ENCODE assay signal across 21 mouse cellular contexts in genomic region chr7:49407688-49408087, GRCm38 (mm10).
DNase-seq lines count a peak whose midpoint lies in the region; ATAC-seq and TF ChIP-seq lines count a peak whose summit lies in the region.
"Had no signal": no experiment of that assay in that cellular context is flagged by ENCODE, and none has a peak within 500 bp of the region (broad histone marks: within the 10 kb centered on the region; RNA-seq: fewer than 3 reads in every experiment).

No protein-coding gene starts in this region.

- no peak overlapping the region for H3K9ac ChIP-seq in embryonic facial prominence, embryonic 13.5 days
- no peak overlapping the region for H3K9ac ChIP-seq in forebrain, embryonic 16.5 days (replicated peaks; ENCODE audit: low read depth, low read length)
- H3K9ac ChIP-seq in forebrain, embryonic 12.5 days, result no peak overlapping the region

- 0 out of 2 replicates have a peak, but pooled peaks cover 4% of the 10 kb centered on the region for H3K27me3 ChIP-seq in embryonic facial prominence, embryonic 13.5 days
- no peaks in the 10 kb centered on the region for H3K27me3 ChIP-seq in embryonic facial prominence, embryonic 10.5 days (replicated peaks; ENCODE audit: low read depth, poor library complexity, severe bottlenecking)
- no peaks in the 10 kb centered on the region for H3K27me3 ChIP-seq in forebrain, embryonic 16.5 days (replicated peaks; ENCODE audit: control insufficient read depth, insufficient read depth, low read length)
- H3K27me3 ChIP-seq in forebrain, embryonic 12.5 days, result peaks cover 19% of the 10 kb centered on the region
- H3K27me3 ChIP-seq: Patski had no signal

- H3K27ac ChIP-seq in embryonic facial prominence, embryonic 13.5 days, result peak overlapping the region; percentile 66
- no peak overlapping the region for H3K27ac ChIP-seq in embryonic facial prominence, embryonic 10.5 days (replicated peaks)
- peak overlapping the region; percentile 59 for H3K27ac ChIP-seq in forebrain, embryonic 16.5 days (ENCODE audit: low read length)
- H3K27ac ChIP-seq in forebrain, embryonic 12.5 days, result no peak overlapping the region
- H3K27ac ChIP-seq in left cerebral cortex, adult 2 months, result peak overlapping the region; percentile 79; the same call in 1 of the 2 replicates

- no peak for DNase-seq in embryonic facial prominence, embryonic 10.5 days (ENCODE audit: low spot score)
- no peak for DNase-seq in frontal cortex, postnatal 14 days (ENCODE audit: low spot score in 2 of 2)
- no peak for DNase-seq in left cerebral cortex, adult 2 months (ENCODE audit: extremely low spot score in 1 of 2, low spot score in 2 of 2)
- DNase-seq in left cerebral cortex, adult 9 months (ENCODE audit: low spot score in 2 of 2), result no peak
- DNase-seq: adrenal gland, adult 8-10 months; adrenal gland, postnatal 14 days; adrenal gland, postnatal 36 days; B cell, adult 2 months; cerebellum, adult 11-12 months; cerebellum, adult 2 months; cerebellum, adult 9-10 months; cerebellum, postnatal 10 days; cerebellum, postnatal 25 days had no signal

- no peak for TF ChIP-seq CTCF in left cerebral cortex, adult 2 months (IDR thresholded peaks at IDR 0.05)

- H3K9me3 ChIP-seq in embryonic facial prominence, embryonic 13.5 days, result no peaks in the 10 kb centered on the region
- 0 out of 2 replicates have a peak, but pooled peaks cover under 1% of the 10 kb centered on the region for H3K9me3 ChIP-seq in embryonic facial prominence, embryonic 10.5 days
- H3K9me3 ChIP-seq in forebrain, embryonic 16.5 days (ENCODE audit: control insufficient read depth, low read length), result no peaks in the 10 kb centered on the region
- no peaks in the 10 kb centered on the region; the same call in 1 of the 2 replicates for H3K9me3 ChIP-seq in forebrain, embryonic 12.5 days

- H3K4me2 ChIP-seq in embryonic facial prominence, embryonic 13.5 days, result no peak overlapping the region
- H3K4me2 ChIP-seq in forebrain, embryonic 16.5 days (ENCODE audit: low read length), result no peak overlapping the region
- H3K4me2 ChIP-seq in forebrain, embryonic 12.5 days, result no peak overlapping the region

- WGBS in embryonic facial prominence, embryonic 13.5 days, result 65% methylated on average over 9 of the region's 9 CpGs
- 92% methylated on average over 9 of the region's 9 CpGs for WGBS in embryonic facial prominence, embryonic 10.5 days
- WGBS in forebrain, embryonic 16.5 days, result 80% methylated on average over 9 of the region's 9 CpGs
- WGBS in forebrain, embryonic 12.5 days, result 92% methylated on average over 9 of the region's 9 CpGs

- H3K36me3 ChIP-seq in embryonic facial prominence, embryonic 13.5 days, result no peaks in the 10 kb centered on the region
- H3K36me3 ChIP-seq in embryonic facial prominence, embryonic 10.5 days (replicated peaks), result no peaks in the 10 kb centered on the region
- H3K36me3 ChIP-seq in forebrain, embryonic 16.5 days (ENCODE audit: control insufficient read depth, insufficient read depth), result no peaks in the 10 kb centered on the region
- H3K36me3 ChIP-seq in forebrain, embryonic 12.5 days (replicated peaks), result no peaks in the 10 kb centered on the region
- H3K36me3 ChIP-seq: G1E had no signal

- peaks cover 24% of the 10 kb centered on the region for H3K4me1 ChIP-seq in embryonic facial prominence, embryonic 13.5 days
- peaks cover 8% of the 10 kb centered on the region for H3K4me1 ChIP-seq in embryonic facial prominence, embryonic 10.5 days
- peaks cover 26% of the 10 kb centered on the region for H3K4me1 ChIP-seq in forebrain, embryonic 16.5 days (replicated peaks; ENCODE audit: control insufficient read depth, insufficient read depth, low read length)
- H3K4me1 ChIP-seq in forebrain, embryonic 12.5 days, result peaks cover 12% of the 10 kb centered on the region

- no peak for ATAC-seq in embryonic facial prominence, embryonic 13.5 days (ENCODE audit: insufficient number of reproducible peaks, insufficient read depth, low FRiP score, low TSS enrichment, low read depth)
- no peak for ATAC-seq in forebrain, embryonic 16.5 days
- no peak for ATAC-seq in forebrain, embryonic 12.5 days (ENCODE audit: low FRiP score)
- peak; percentile 71 for ATAC-seq in frontal cortex, adult (ENCODE audit: low TSS enrichment)
- ATAC-seq: activated CD4-positive, CD25-positive, alpha-beta regulatory T cell, adult 4 months; CD4-positive, CD25-positive, alpha-beta regulatory T cell, adult 4 months; Patski had no signal

- intact Hi-C loops in left cerebral cortex, adult 2 months (cut with DNase I), result no loop called here

- no peak overlapping the region for H3K4me3 ChIP-seq in embryonic facial prominence, embryonic 13.5 days
- no peak overlapping the region for H3K4me3 ChIP-seq in embryonic facial prominence, embryonic 10.5 days
- H3K4me3 ChIP-seq in forebrain, embryonic 16.5 days (replicated peaks; ENCODE audit: low read length), result no peak overlapping the region
- no peak overlapping the region for H3K4me3 ChIP-seq in forebrain, embryonic 12.5 days (replicated peaks)
- no peak overlapping the region for H3K4me3 ChIP-seq in left cerebral cortex, adult 2 months

Comparison
In these comparisons a context has a peak if more than half of its experiments do, and no peak if none do; other contexts are left out.
1. H3K27ac ChIP-seq: peak in embryonic facial prominence, embryonic 13.5 days (single experiment), forebrain, embryonic 16.5 days (single experiment) and left cerebral cortex, adult 2 months (single experiment); none in embryonic facial prominence, embryonic 10.5 days (single experiment) and forebrain, embryonic 12.5 days (single experiment).